Mouse (Mus musculus) embryonic facial prominence, embryonic 10.5 days (tissue): ENCODE measurements around the gene Akap13. TPM values are rescaled to one million over a fixed set of nuclear protein-coding genes. Genes with fewer than 3 reads are reported as not detected.
A peak's percentile ranks its signal among the peaks of the same experiment; 100 is the strongest.

ENCODE experiments used
- DNase-seq: peaks from one replicate; pipeline ENCODE4 v3.0.0-alpha.2; 2017; ENCODE audit warnings: low spot score
- H3K27ac ChIP-seq: fragments of 300-500 bp; sonication (generic); replicated peaks from 2 replicates; pipeline ENCODE4 v1.5.1; 2016; ENCODE audit warnings: mild to moderate bottlenecking
- H3K27me3 ChIP-seq: fragments of 300-500 bp; sonication (generic); replicated peaks from 2 replicates; pipeline ENCODE4 v1.6.1; 2016; ENCODE audit warnings: low read depth, mild to moderate bottlenecking; ENCODE audit not compliant: poor library complexity, severe bottlenecking
- H3K36me3 ChIP-seq: fragments of 300-500 bp; sonication (generic); replicated peaks from 2 replicates; pipeline ENCODE4 v1.6.1; 2016; ENCODE audit warnings: mild to moderate bottlenecking, moderate library complexity
- H3K4me1 ChIP-seq: fragments of 300-500 bp; sonication (generic); 2 replicates; pipeline ENCODE4 v1.6.1; 2016
- H3K4me3 ChIP-seq: fragments of 300-500 bp; sonication (generic); 2 replicates; pipeline ENCODE4 v1.5.1; 2016; ENCODE audit warnings: mild to moderate bottlenecking, moderate library complexity
- H3K9me3 ChIP-seq: fragments of 300-500 bp; sonication (generic); 2 replicates; pipeline ENCODE4 v1.6.1; 2016; ENCODE audit warnings: mild to moderate bottlenecking
- WGBS: fragments of 180-500 bp; shearing (Covaris S2); methylation state at CpG from one replicate; pipeline ENCODE4 v1.1.7; 2016; 5-methylcytosine and 5-hydroxymethylcytosine counted together
- polyA plus RNA-seq: library from polyadenylated mRNA; unstranded; fragments of >200 nt; fragmentation: Nextera tagmentation; extraction: Ambion mirVana; gene quantifications from 2 replicates; pipeline ENCODE4 v1.2.1, GENCODE M21; 2016

Akap13 gene
- polyA plus RNA-seq: 34.5 and 37.6 TPM in 2 replicates

GRCm38 (mm10) chr7:75455223-75456151 lies at the start of gene Akap13:
TSS of gene Akap13 (plus strand) at chr7:75455534.
- WGBS: under 1% methylated on average over 94 of the region's 94 CpGs
- H3K27ac ChIP-seq: peak within 1 kb of the TSS; percentile 98
- peak; percentile 98 for DNase-seq

GRCm38 (mm10) chr7:75410641-75411040 lies 44.7 kb upstream of the Akap13 start:
- Histone ChIP-seq H3K36me3 (no peaks in the 10 kb centered on the region), H3K27ac (no peak overlapping the region), H3K4me1 (peaks cover 11% of the 10 kb centered on the region), H3K27me3 (peaks cover 11% of the 10 kb centered on the region; the same call in 1 of the 2 replicates), H3K4me3 (no peak overlapping the region), H3K9me3 (no peaks in the 10 kb centered on the region)
- no peak for DNase-seq
- 90% methylated on average over 3 of the region's 3 CpGs for WGBS

More at GRCm38 (mm10) chr7:75455223-75456151, at the start of gene Akap13:
- Histone ChIP-seq H3K9me3 (no peaks in the 10 kb centered on the region), H3K36me3 (no peaks in the 10 kb centered on the region), H3K4me3 (peak within 1 kb of the TSS; percentile 93), H3K4me1 (peaks cover 27% of the 10 kb centered on the region), H3K27me3 (no peaks in the 10 kb centered on the region)

DNA sequence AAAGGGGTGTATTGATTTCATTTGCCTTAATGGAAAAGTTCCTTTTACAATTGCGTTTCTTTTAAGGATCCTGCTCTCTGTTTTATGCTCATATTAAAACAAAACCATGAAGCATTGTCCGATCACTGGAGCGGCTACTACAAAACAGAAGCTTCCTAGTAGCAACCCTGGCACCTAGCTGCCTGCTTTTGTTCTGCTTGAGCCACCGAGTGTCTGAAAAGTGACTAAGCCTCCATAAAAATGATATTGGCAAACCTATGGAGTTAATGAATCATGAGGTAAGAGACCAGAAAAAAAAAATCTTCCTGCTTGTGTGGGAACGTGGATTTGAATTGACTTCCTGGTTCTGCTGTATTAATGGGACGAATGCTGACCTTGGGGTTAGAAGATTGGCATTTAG lies 44.1 kb upstream of the Akap13 start:
- Histone ChIP-seq H3K27ac (no peak overlapping the region), H3K27me3 (peaks cover 11% of the 10 kb centered on the region; the same call in 1 of the 2 replicates), H3K4me1 (peaks cover 12% of the 10 kb centered on the region), H3K9me3 (no peaks in the 10 kb centered on the region), H3K4me3 (no peak overlapping the region), H3K36me3 (no peaks in the 10 kb centered on the region)
- 78% methylated on average over 6 of the region's 6 CpGs for WGBS
- DNase-seq: no peak

- Histone ChIP-seq H3K36me3 (no peaks in the 10 kb centered on the region), H3K4me3 (no peak overlapping the region), H3K4me1 (peaks cover 14% of the 10 kb centered on the region), H3K27ac (no peak overlapping the region), H3K27me3 (peaks cover 11% of the 10 kb centered on the region; the same call in 1 of the 2 replicates), H3K9me3 (no peaks in the 10 kb centered on the region)
- WGBS: 86% methylated on average over 10 of the region's 10 CpGs
- DNase-seq: no peak
These were observed 43.3 kb upstream of the Akap13 start for GRCm38 (mm10) chr7:75412011-75412510.

- no peaks in the 10 kb centered on the region for H3K9me3 ChIP-seq
- no peak for DNase-seq
- H3K4me3 ChIP-seq: no peak overlapping the region
- peaks cover 14% of the 10 kb centered on the region; the same call in 1 of the 2 replicates for H3K27me3 ChIP-seq
- H3K27ac ChIP-seq: no peak overlapping the region
- no peaks in the 10 kb centered on the region for H3K36me3 ChIP-seq
- 70% methylated on average over 2 of the region's 2 CpGs for WGBS
- peaks cover 14% of the 10 kb centered on the region for H3K4me1 ChIP-seq
These were observed 42.8 kb upstream of the Akap13 start for GRCm38 (mm10) chr7:75412568-75412967.

DNA sequence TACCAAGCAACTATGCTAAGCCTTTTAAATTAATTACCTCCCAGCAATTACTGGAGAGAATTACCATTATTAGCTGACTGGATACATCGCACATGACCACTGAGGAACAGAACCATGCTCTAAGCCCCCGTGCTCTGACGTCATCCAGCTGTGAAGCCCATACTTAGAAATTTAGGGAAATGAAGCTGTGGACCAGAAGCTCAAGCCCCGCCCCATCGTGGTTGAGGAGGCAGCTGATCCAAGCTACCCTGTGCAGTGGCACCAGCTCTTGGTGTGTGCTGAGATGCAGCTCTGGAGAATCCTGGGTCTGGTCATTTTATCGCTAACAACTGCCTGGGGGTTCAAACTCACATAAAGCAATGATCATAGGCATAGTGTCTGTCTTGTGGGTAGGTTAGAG lies 41.4 kb upstream of the Akap13 start:
- Histone ChIP-seq H3K4me1 (peaks cover 14% of the 10 kb centered on the region), H3K27ac (no peak overlapping the region), H3K9me3 (no peaks in the 10 kb centered on the region), H3K4me3 (no peak overlapping the region), H3K27me3 (peaks cover 14% of the 10 kb centered on the region; the same call in 1 of the 2 replicates), H3K36me3 (no peaks in the 10 kb centered on the region)
- 37% methylated on average over 6 of the region's 6 CpGs for WGBS
- no peak for DNase-seq

GRCm38 (mm10) chr7:75414316-75414715 lies 41.0 kb upstream of the Akap13 start:
- peaks cover 14% of the 10 kb centered on the region; the same call in 1 of the 2 replicates for H3K27me3 ChIP-seq
- 26% methylated on average over 3 of the region's 3 CpGs for WGBS
- H3K27ac ChIP-seq: no peak overlapping the region
- no peak overlapping the region for H3K4me3 ChIP-seq
- H3K36me3 ChIP-seq: no peaks in the 10 kb centered on the region
- no peak for DNase-seq
- peaks cover 14% of the 10 kb centered on the region for H3K4me1 ChIP-seq
- no peaks in the 10 kb centered on the region for H3K9me3 ChIP-seq

DNA sequence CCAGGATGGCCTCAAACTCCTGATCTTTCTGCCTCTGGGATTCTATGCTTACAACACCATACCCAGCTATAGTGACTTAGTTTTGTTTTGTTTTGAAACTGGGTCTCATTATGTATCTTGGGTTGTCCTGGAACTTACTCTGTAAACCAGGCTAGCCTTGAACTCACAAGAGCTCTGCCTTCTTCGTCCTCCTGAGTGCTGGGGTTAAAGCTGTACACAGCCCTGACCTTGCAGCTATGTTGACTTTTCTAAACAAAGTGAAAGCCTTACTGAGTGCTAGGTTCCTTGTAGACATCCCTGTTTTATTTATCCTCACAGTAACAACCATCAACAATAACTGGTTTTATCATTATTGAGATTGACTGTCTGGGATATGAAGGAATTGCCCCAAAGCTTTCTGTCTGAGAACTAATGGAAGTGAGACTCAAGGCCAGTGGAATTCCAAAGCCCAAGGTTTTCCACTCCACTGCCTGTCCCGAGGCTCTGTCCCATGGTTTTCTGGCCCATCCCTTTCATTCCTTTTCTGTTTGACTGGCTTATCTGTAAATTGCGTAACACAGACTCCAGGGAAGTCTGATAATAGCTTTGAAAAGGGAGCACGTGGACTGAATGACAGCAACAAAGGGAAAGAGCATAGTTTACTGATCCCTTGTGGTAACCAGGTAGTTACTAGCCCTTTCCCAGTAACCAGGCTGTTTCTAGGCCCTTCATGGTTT lies 40.0 kb upstream of the Akap13 start:
- DNase-seq: no peak
- H3K27me3 ChIP-seq: peaks cover 14% of the 10 kb centered on the region; the same call in 1 of the 2 replicates

GRCm38 (mm10) chr7:75415882-75416585 lies 39.3 kb upstream of the Akap13 start:
- Histone ChIP-seq H3K36me3 (no peaks in the 10 kb centered on the region), H3K9me3 (no peaks in the 10 kb centered on the region), H3K27me3 (peaks cover 14% of the 10 kb centered on the region; the same call in 1 of the 2 replicates), H3K27ac (no peak overlapping the region), H3K4me3 (no peak overlapping the region), H3K4me1 (peaks cover 14% of the 10 kb centered on the region)
- WGBS: 82% methylated on average over 7 of the region's 7 CpGs
- DNase-seq: no peak

More for the DNA sequence above, 40.0 kb upstream of the Akap13 start:
- H3K4me1 ChIP-seq: peaks cover 14% of the 10 kb centered on the region
- no peaks in the 10 kb centered on the region for H3K36me3 ChIP-seq
- no peak overlapping the region for H3K27ac ChIP-seq
- H3K9me3 ChIP-seq: no peaks in the 10 kb centered on the region
- H3K4me3 ChIP-seq: no peak overlapping the region
- 41% methylated on average over 4 of the region's 4 CpGs for WGBS

DNA sequence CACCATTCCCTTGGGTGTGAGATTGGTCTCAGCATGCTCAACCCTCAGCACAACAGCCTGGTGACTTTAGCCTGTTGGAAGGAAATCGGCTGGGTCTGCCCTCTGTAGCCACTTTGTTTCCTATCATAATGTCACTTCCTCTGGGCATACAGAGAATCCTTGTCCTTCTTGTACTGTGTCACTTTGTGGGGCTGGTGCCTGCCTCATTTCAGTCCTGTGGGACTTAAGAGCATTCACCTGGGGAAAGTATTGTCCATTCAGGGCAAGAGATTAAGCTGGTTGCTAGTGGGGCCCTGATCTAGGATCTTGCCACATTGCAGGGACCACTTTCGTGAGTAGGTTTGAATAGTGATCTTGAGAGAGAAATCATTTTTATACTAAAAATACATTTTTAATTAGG lies 34.4 kb upstream of the Akap13 start:
- WGBS: 76% methylated on average over 2 of the region's 2 CpGs
- Histone ChIP-seq H3K27me3 (0 out of 2 replicates have a peak, but pooled peaks cover 3% of the 10 kb centered on the region), H3K4me3 (no peak overlapping the region), H3K9me3 (no peaks in the 10 kb centered on the region), H3K27ac (no peak overlapping the region), H3K4me1 (peaks cover 14% of the 10 kb centered on the region), H3K36me3 (no peaks in the 10 kb centered on the region)
- no peak for DNase-seq

- H3K27ac ChIP-seq: peak overlapping the region; percentile 5; the same call in 1 of the 2 replicates
- H3K4me3 ChIP-seq: no peak overlapping the region
- no peaks in the 10 kb centered on the region for H3K27me3 ChIP-seq
- WGBS: 33% methylated on average over 7 of the region's 7 CpGs
- no peaks in the 10 kb centered on the region for H3K36me3 ChIP-seq
- no peaks in the 10 kb centered on the region for H3K9me3 ChIP-seq
- peak; percentile 35 for DNase-seq
- H3K4me1 ChIP-seq: peaks cover 12% of the 10 kb centered on the region
These were observed 31.2 kb upstream of the Akap13 start for GRCm38 (mm10) chr7:75424121-75424520.

- WGBS: 83% methylated on average over 4 of the region's 4 CpGs
- DNase-seq: no peak
- H3K27me3 ChIP-seq: no peaks in the 10 kb centered on the region
- no peak overlapping the region for H3K27ac ChIP-seq
- no peak overlapping the region for H3K4me3 ChIP-seq
- no peaks in the 10 kb centered on the region for H3K36me3 ChIP-seq
- peaks cover 31% of the 10 kb centered on the region for H3K4me1 ChIP-seq
- H3K9me3 ChIP-seq: no peaks in the 10 kb centered on the region
These were observed 28.0 kb upstream of the Akap13 start for GRCm38 (mm10) chr7:75427322-75427721.
